Mouse (Mus musculus) urinary bladder, postnatal 4 days (tissue): ENCODE data around the gene Serpinh1.

Experiments
- DNase-seq, 2 experiments: peaks; one replicate each; pipeline ENCODE4 v3.0.0; 2021 to 2022; ENCODE audit warnings: low spot score in 2 of 2

Serpinh1 gene

GRCm38 (mm10) chr7:99326128-99326527 lies 26.9 kb downstream of the Serpinh1 start:
- DNase-seq = no peak

GRCm38 (mm10) chr7:99324810-99325209 lies 28.2 kb downstream of the Serpinh1 start:
- DNase-seq = no peak

GRCm38 (mm10) chr7:99323321-99323700 lies 29.7 kb downstream of the Serpinh1 start:
- DNase-seq = no peak

- DNase-seq = no peak
These were observed 30.2 kb downstream of the Serpinh1 start for GRCm38 (mm10) chr7:99322691-99323320.

- no peak for DNase-seq
These were observed 32.5 kb downstream of the Serpinh1 start for GRCm38 (mm10) chr7:99320524-99320923.

- DNase-seq = no peak
These were observed 35.6 kb downstream of the Serpinh1 start for GRCm38 (mm10) chr7:99317475-99317874.

GRCm38 (mm10) chr7:99316207-99316606 lies 36.8 kb downstream of the Serpinh1 start:
- DNase-seq = no peak

GRCm38 (mm10) chr7:99314565-99314964 lies 38.5 kb downstream of the Serpinh1 start:
- DNase-seq = no peak

GRCm38 (mm10) chr7:99313253-99313652 lies 39.8 kb downstream of the Serpinh1 start:
- no peak for DNase-seq

- no peak for DNase-seq
These were observed 40.3 kb downstream of the Serpinh1 start for GRCm38 (mm10) chr7:99312671-99313143.

- DNase-seq = no peak
These were observed 41.0 kb downstream of the Serpinh1 start for GRCm38 (mm10) chr7:99312058-99312457.

- no peak for DNase-seq
These were observed 41.6 kb downstream of the Serpinh1 start for GRCm38 (mm10) chr7:99311433-99311832.

GRCm38 (mm10) chr7:99306640-99307039 lies 46.4 kb downstream of the Serpinh1 start:
- no peak for DNase-seq

- no peak for DNase-seq
These were observed 47.4 kb downstream of the Serpinh1 start for GRCm38 (mm10) chr7:99305688-99306087.

- peak in 1 of 2 experiments; percentile 66 for DNase-seq
These were observed 48.1 kb downstream of the Serpinh1 start for GRCm38 (mm10) chr7:99304949-99305372.

- no peak for DNase-seq
These were observed 49.0 kb downstream of the Serpinh1 start for GRCm38 (mm10) chr7:99304029-99304428.

GRCm38 (mm10) chr7:99300650-99301175 lies 52.3 kb downstream of the Serpinh1 start:
- no peak for DNase-seq
